17 mouse cellular contexts compared by ENCODE assay signal in the genomic region with DNA sequence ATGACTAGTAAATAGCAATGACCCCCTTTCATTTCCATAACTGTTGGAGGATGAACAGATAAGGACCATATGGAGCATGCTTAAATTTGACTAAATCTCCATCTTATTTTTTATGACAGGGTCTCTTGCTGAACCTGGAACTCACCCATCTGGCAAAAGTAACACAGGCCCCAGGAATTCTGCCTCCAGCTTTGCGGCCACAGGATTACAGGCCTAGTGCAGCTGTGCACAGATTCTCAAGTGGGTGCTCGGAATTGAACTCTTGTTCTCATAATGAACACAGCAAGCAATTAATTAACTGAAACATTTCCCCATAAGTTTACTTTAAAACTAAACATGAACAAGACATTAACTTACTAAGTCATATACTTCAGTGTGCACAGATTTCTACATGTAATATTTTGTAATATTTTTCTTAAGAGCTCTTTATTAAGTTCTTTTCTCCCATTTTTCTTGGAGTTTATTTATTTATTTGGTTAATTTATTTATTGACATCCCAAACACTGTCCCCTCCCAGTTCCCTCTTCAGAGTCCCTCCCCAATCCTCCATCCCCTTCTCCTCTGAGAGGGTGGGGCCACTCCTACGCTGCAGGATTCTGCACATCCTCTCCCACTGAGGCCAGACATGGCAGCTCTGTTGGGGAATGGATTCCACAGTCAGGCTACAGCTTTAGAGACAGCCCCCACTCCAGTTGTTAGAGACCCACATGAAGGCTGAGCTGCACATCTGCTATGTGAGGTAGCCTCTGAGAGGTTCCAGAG.
"Had no signal": no experiment of that assay in that cellular context is flagged by ENCODE, and none has a peak within 500 bp of the region (broad histone marks: within the 10 kb centered on the region; RNA-seq: fewer than 3 reads in every experiment).

No protein-coding gene starts in this region.

- H3K27me3 ChIP-seq: neural tube, embryonic 12.5 days; neural tube, embryonic 13.5 days; neural tube, embryonic 15.5 days; stomach, embryonic 15.5 days had no signal

- H3K4me3 ChIP-seq: neural tube, embryonic 12.5 days; neural tube, embryonic 13.5 days; neural tube, embryonic 15.5 days; stomach, embryonic 15.5 days had no signal

- H3K9me3 ChIP-seq: neural tube, embryonic 12.5 days; neural tube, embryonic 15.5 days; stomach, embryonic 15.5 days had no signal

- DNase-seq: retina, postnatal 1 day; right cerebral cortex, adult 18-20 months; right cerebral cortex, postnatal 14 days; right cerebral cortex, postnatal 25 days; right cerebral cortex, postnatal 4 days; spleen, adult 18-20 months; thymus, adult 18-20 months; thymus, adult 2 months; thymus, postnatal 14 days; thymus, postnatal 25 days; thymus, postnatal 36 days; thymus, postnatal 4 days had no signal

- H3K36me3 ChIP-seq: stomach, embryonic 15.5 days had no signal

- H3K4me1 ChIP-seq: neural tube, embryonic 12.5 days; neural tube, embryonic 13.5 days; neural tube, embryonic 15.5 days; stomach, embryonic 15.5 days had no signal

- H3K4me2 ChIP-seq: neural tube, embryonic 12.5 days; neural tube, embryonic 13.5 days; neural tube, embryonic 15.5 days; stomach, embryonic 15.5 days had no signal

- H3K9ac ChIP-seq: neural tube, embryonic 12.5 days; neural tube, embryonic 13.5 days; neural tube, embryonic 15.5 days; stomach, embryonic 15.5 days had no signal

- H3K27ac ChIP-seq: neural tube, embryonic 12.5 days; neural tube, embryonic 13.5 days; neural tube, embryonic 15.5 days; stomach, embryonic 15.5 days; stomach, postnatal 0 days had no signal
